Mouse (Mus musculus): ENCODE results near the gene Washc4. TPM values are rescaled to one million over a fixed set of nuclear protein-coding genes. Genes with fewer than 3 reads are reported as not detected.

The Washc4 gene
- polyA plus RNA-seq, 1 experiment from 2014 or later = 41.6 TPM

DNA sequence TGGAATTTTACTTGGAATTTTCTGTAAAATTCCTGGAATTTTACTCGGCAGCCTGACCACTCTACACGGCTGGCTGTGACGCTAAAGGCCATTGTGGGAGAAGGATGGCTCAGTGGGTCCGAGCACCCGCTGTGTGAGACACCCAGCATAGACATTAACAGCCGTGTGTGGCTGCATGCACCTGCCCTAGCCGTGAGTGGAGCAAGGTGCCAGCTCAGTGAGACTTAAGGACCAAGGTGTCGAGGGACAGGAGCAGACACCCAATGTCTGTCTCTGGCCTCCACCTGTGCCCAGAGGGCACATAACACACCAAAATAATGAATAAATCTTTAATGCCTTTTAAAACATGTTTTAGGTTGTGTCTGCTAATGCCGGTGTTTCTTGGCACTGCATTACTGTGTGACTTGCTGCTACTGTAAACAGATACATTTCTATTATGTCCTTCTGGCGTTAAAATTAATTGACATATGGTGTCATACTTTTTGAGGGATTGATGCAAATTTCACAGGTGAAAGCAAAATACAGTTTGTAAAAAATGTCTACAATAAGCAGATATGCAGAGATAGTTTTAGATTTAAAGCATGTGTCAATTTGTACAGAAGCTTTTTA is 60.5 kb downstream of the Washc4 start:
- WGBS = 88% methylated on average over 10 of the region's 10 CpGs
- Histone ChIP-seq H3K4me1 (no peaks in the 10 kb centered on the region), H3K36me3 (peaks cover 78% of the 10 kb centered on the region)

DNA sequence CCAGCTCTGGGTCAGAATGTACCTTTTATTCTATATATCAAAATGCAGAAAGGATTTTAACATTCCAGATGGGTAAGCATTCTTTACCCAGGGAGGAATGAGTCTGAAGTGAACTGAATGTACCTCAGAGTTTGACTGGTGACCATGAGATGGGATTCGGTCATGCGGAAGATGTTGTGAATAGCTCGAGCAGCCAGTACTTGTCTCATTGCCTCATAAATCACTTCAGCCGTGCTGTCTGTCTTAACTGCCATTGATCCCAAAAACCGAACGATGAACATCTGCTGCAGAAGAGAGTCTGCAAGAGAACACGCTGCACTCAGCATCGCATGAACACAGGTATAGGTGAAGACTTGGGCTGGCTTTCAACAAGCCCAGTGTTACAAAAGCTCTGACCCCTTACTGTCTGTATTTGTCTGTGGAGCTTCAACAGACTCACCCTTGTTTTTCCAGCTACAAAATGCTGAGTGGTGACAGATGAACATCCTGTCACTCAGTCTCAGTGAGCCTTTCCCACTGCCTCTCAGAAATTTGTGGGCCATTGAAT is 62.2 kb downstream of the Washc4 start:
- Histone ChIP-seq H3K36me3 (peaks cover 79% of the 10 kb centered on the region), H3K4me1 (no peaks in the 10 kb centered on the region), H3K27ac (no peak overlapping the region), H3K4me3 (no peak overlapping the region), H3K9me3 (no peaks in the 10 kb centered on the region), H3K9ac (no peak overlapping the region), H3K27me3 (no peaks in the 10 kb centered on the region), H3K4me2 (no peak overlapping the region)
- WGBS = 85% methylated on average over 8 of the region's 8 CpGs
- ATAC-seq (ENCODE audit: insufficient number of reproducible peaks, insufficient read depth, low FRiP score, low TSS enrichment, low read depth) = no peak

More for the DNA sequence above, 60.5 kb downstream of the Washc4 start:
- H3K9ac ChIP-seq = no peak overlapping the region
- no peak overlapping the region for H3K27ac ChIP-seq
- no peak overlapping the region for H3K4me3 ChIP-seq
- no peaks in the 10 kb centered on the region for H3K9me3 ChIP-seq
- no peaks in the 10 kb centered on the region for H3K27me3 ChIP-seq
- ATAC-seq (ENCODE audit: insufficient number of reproducible peaks, insufficient read depth, low FRiP score, low TSS enrichment, low read depth) = no peak
- no peak overlapping the region for H3K4me2 ChIP-seq

DNA sequence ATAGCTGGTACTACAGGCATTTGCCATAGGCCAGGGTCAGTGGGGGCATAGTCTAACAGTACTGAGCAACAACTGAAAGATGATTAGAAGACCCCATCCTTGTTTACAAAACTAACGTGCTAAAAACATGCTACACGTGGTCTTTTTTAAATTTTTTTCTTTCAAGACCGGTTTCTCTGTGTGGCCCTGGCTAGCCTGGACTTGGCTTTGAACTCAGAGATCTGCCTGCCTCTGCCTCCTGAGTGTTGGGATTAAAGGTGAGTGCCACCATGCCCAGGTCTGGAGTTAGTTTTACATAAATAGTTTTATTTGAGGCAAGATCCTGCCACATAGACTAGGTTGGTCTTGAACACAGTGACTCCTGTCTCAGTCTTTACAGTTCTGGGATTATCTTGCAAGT is 63.6 kb downstream of the Washc4 start:
- Histone ChIP-seq H3K4me2 (no peak overlapping the region), H3K27me3 (no peaks in the 10 kb centered on the region), H3K9me3 (no peaks in the 10 kb centered on the region), H3K4me3 (no peak overlapping the region), H3K9ac (no peak overlapping the region), H3K4me1 (no peaks in the 10 kb centered on the region), H3K36me3 (peaks cover 80% of the 10 kb centered on the region), H3K27ac (no peak overlapping the region)
- no peak for ATAC-seq (ENCODE audit: insufficient number of reproducible peaks, insufficient read depth, low FRiP score, low TSS enrichment, low read depth)
- 92% methylated on average over 3 of the region's 3 CpGs for WGBS

DNA sequence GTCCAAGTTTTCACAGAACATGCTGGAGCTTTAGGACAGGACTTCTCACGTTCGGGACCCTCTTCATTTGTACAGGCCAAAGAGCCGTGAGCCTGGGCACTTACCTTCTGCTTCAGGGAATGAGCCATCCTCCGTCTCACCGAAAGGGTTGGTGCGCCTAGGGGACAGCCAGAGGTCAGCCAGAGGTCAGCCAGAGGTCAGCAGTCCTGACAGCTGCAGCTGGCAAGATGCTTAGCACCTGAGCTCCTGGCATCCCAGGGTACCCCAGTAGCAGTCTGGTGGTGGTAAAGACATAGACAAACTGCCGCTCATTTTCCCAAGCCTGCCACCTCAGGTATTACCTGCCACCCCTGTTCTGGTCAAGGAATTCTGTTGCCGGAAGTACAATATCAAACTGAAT is 65.0 kb downstream of the Washc4 start:
- no peak overlapping the region for H3K9ac ChIP-seq
- no peaks in the 10 kb centered on the region for H3K27me3 ChIP-seq
- no peak for ATAC-seq (ENCODE audit: insufficient number of reproducible peaks, insufficient read depth, low FRiP score, low TSS enrichment, low read depth)
- no peak overlapping the region for H3K27ac ChIP-seq
- peaks cover 84% of the 10 kb centered on the region for H3K36me3 ChIP-seq
- no peaks in the 10 kb centered on the region for H3K4me1 ChIP-seq
- WGBS = 80% methylated on average over 8 of the region's 8 CpGs
- H3K9me3 ChIP-seq = no peaks in the 10 kb centered on the region
- no peak overlapping the region for H3K4me2 ChIP-seq
- no peak overlapping the region for H3K4me3 ChIP-seq

DNA sequence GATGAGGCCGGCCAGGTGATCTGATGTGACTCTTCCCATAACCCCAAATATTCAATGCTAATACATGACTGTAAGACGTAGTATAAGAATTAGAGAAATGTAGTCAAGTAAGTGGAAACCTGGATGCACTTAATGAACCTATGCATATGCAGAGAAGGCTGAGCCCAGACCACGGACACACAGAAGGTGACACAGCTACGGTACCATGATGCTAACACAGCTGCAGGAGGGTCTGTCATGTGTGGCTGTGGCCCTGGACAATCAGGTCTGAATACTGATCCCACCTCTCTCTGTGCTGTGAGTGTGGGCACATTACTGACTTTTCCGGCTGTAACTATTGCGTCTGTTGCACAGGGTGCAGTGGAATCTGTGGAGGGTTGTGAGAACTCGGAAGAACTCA is 67.0 kb downstream of the Washc4 start:
- Histone ChIP-seq H3K27ac (no peak overlapping the region), H3K4me3 (no peak overlapping the region), H3K27me3 (no peaks in the 10 kb centered on the region), H3K4me1 (no peaks in the 10 kb centered on the region), H3K9me3 (no peaks in the 10 kb centered on the region), H3K36me3 (peaks cover 85% of the 10 kb centered on the region), H3K4me2 (no peak overlapping the region), H3K9ac (no peak overlapping the region)
- ATAC-seq (ENCODE audit: insufficient number of reproducible peaks, insufficient read depth, low FRiP score, low TSS enrichment, low read depth) = no peak
- WGBS = 94% methylated on average over 7 of the region's 7 CpGs

DNA sequence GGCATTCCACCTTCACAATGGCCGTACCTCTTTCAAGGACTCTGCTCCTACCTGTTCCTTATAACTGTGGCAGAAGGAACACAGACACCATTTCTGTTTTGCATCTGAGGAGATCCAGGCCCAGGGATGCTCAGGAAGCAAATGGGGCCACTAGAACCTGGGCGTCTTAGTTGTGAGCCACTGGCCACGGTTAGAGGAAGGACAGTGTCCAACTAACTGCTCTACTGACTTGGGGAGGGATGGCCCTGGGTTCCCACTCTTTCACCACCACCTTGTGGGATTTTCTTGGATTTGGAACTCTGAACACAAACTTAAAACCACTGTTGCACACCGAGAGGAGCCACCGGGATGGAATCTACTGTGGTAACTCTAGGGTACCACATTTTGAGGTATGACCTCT is 68.3 kb downstream of the Washc4 start:
- Histone ChIP-seq H3K4me1 (no peaks in the 10 kb centered on the region), H3K4me3 (no peak overlapping the region), H3K27ac (no peak overlapping the region), H3K9ac (no peak overlapping the region), H3K27me3 (no peaks in the 10 kb centered on the region), H3K9me3 (no peaks in the 10 kb centered on the region), H3K36me3 (peaks cover 80% of the 10 kb centered on the region), H3K4me2 (no peak overlapping the region)
- WGBS = 95% methylated on average over 5 of the region's 5 CpGs
- ATAC-seq (ENCODE audit: insufficient number of reproducible peaks, insufficient read depth, low FRiP score, low TSS enrichment, low read depth) = no peak

DNA sequence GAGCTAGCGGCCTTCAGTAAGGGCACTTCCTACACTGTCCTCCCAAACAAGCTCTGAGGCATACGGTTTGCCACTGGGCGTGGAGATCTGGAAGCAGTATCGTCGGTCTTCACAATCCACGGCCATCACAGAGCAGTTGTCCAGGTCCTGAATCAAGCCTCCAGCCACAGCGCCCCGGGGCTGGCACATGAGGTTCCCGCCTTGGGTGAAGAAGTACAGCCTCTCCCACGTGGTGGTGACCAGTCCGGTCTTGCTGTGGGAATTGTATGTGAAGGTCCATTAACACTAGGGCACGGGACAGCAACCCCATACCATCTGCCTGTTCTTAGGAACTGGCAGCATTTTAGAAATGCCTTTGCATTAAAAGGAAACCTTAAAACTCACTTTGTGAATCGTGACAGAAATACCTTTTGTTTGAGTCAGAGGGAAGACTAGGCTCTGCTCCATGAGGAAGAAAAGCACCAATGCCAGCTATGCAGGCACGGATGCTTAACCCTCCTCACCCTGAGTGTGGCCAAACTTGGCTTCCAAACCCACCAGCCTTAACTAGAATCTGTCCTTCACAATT is 69.2 kb downstream of the Washc4 start:
- Histone ChIP-seq H3K4me1 (no peaks in the 10 kb centered on the region), H3K9me3 (no peaks in the 10 kb centered on the region), H3K27ac (no peak overlapping the region), H3K4me2 (no peak overlapping the region), H3K36me3 (peaks cover 71% of the 10 kb centered on the region), H3K9ac (no peak overlapping the region), H3K27me3 (no peaks in the 10 kb centered on the region), H3K4me3 (no peak overlapping the region)
- ATAC-seq (ENCODE audit: insufficient number of reproducible peaks, insufficient read depth, low FRiP score, low TSS enrichment, low read depth) = no peak
- WGBS = 94% methylated on average over 14 of the region's 14 CpGs

DNA sequence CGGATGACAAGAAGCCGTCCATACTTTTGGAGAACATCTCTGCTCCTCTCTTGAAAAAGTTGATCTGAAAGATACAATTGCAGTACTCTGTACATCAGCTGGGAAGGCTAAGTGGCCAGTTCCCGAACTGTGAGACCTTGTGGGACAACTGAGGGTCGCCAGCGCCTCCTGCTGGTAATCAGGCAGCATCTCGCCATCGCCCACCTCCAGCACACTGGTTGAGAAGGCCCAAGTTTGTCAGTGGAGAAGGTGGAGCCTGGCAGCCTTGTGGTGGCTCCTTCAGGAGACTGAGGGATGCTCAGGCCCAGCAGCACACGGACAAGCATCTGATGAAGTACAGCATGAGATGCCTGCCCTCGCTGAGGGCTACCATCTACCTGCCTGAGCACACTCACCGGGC is 73.8 kb downstream of the Washc4 start:
- H3K27me3 ChIP-seq = no peaks in the 10 kb centered on the region
- H3K9me3 ChIP-seq = no peaks in the 10 kb centered on the region
- no peak for ATAC-seq (ENCODE audit: insufficient number of reproducible peaks, insufficient read depth, low FRiP score, low TSS enrichment, low read depth)
- WGBS = 55% methylated on average over 10 of the region's 10 CpGs
- no peak overlapping the region for H3K27ac ChIP-seq
- no peak overlapping the region for H3K4me2 ChIP-seq
- no peak overlapping the region for H3K4me3 ChIP-seq
- no peaks in the 10 kb centered on the region for H3K4me1 ChIP-seq
- peaks cover 51% of the 10 kb centered on the region for H3K36me3 ChIP-seq
- no peak overlapping the region for H3K9ac ChIP-seq

DNA sequence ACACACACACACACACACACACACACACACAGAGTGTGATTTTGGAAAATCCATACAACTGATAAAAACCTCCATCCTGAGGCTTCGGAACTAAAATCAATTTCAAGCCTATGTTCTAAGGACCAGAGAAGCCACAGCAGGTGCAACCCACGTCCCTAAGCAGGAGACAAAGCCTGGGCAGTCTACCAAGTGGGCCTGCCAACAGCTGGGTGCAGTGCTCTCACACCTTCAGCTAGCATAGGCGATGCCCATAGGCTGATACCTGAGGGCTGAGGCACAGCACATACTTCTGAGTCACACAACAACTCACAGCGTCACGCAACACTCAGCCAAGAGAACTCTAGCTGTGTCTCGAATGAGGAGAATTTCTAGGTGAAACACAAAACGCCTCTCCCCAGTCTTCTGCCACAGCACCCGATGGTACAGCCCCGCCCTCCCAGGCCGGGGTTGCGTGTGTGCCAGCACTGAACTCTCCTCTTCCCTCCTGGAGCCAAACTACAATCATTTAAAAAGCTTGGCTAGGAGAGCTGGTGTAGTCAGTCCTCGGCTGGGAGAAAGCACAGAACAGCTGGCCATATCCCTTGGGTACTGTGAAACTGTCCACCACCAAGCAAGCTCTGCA is 75.4 kb downstream of the Washc4 start:
- H3K4me2 ChIP-seq = no peak overlapping the region
- H3K36me3 ChIP-seq = peaks cover 39% of the 10 kb centered on the region
- no peak for ATAC-seq (ENCODE audit: insufficient number of reproducible peaks, insufficient read depth, low FRiP score, low TSS enrichment, low read depth)

DNA sequence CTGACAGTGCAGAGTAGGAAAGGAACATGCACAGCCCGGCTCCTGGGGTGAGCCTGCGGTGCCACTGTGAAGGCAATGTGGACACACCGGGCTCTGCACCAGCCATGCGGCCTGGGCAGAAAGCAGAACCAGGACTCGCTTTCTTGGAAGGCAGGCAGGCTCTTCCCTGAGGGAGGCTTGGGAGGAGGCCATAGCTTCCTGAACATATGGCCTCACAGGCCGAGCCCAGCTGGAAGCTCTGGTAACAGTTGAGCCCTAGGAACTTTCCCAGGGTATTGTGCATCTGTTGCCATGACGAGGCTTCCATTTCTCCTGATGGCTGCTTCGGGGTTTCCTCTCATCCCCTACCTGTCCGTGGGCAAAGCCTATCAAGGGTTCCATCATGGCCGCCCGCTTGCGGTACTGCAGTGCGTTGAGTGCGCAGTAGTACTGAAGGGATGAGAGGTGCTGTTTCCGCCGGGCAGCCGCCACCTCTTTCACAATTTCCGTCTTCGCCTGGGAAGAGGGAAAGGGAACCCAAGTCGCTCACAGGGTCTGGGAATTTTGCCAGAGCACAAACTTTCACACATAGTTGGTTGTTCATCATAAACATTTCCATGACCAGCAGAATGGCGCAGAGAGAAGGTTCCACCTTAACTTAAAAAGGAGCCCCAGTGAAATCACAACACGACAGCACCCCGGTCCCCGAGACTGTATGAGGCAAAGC is 77.0 kb downstream of the Washc4 start:
- no peaks in the 10 kb centered on the region for H3K27me3 ChIP-seq
- ATAC-seq (ENCODE audit: insufficient number of reproducible peaks, insufficient read depth, low FRiP score, low TSS enrichment, low read depth) = no peak
- peaks cover 41% of the 10 kb centered on the region for H3K36me3 ChIP-seq
- no peaks in the 10 kb centered on the region for H3K4me1 ChIP-seq
- no peak overlapping the region for H3K9ac ChIP-seq
- 92% methylated on average over 24 of the region's 24 CpGs for WGBS
- no peak overlapping the region for H3K27ac ChIP-seq
- H3K4me2 ChIP-seq = no peak overlapping the region
- H3K4me3 ChIP-seq = no peak overlapping the region
- H3K9me3 ChIP-seq = no peaks in the 10 kb centered on the region

More for the DNA sequence above, 75.4 kb downstream of the Washc4 start:
- WGBS = 86% methylated on average over 12 of the region's 12 CpGs
- Histone ChIP-seq H3K9ac (no peak overlapping the region), H3K9me3 (no peaks in the 10 kb centered on the region), H3K4me3 (no peak overlapping the region), H3K27me3 (no peaks in the 10 kb centered on the region), H3K27ac (no peak overlapping the region), H3K4me1 (no peaks in the 10 kb centered on the region)

DNA sequence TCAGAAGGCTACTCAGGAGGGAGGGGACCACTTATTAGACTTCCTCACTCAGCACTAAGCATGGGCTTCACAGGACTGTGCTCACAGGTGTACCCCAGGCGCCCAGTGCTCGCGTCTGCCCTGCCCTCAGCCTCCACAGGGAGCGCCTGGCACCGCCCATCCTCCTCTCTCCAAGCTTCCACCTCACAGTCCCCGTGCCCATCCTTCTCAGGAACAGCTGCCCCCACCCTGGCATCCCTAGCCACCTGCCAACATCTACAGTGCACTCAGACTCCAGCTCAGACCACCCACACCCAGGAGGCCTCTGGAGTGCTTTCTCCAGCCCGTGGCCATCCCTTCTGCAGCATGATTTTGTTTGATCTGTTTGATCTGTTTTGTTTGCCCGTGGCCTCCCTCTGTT is 80.5 kb downstream of the Washc4 start:
- no peaks in the 10 kb centered on the region for H3K9me3 ChIP-seq
- peaks cover 60% of the 10 kb centered on the region for H3K36me3 ChIP-seq
- no peak overlapping the region for H3K4me3 ChIP-seq
- no peak overlapping the region for H3K4me2 ChIP-seq
- no peak overlapping the region for H3K27ac ChIP-seq
- H3K9ac ChIP-seq = no peak overlapping the region
- no peak for ATAC-seq (ENCODE audit: insufficient number of reproducible peaks, insufficient read depth, low FRiP score, low TSS enrichment, low read depth)
- WGBS = 85% methylated on average over 8 of the region's 8 CpGs
- H3K27me3 ChIP-seq = no peaks in the 10 kb centered on the region
- no peaks in the 10 kb centered on the region for H3K4me1 ChIP-seq
